Mouse (Mus musculus): ENCODE results near the gene Rbm4.

DNA sequence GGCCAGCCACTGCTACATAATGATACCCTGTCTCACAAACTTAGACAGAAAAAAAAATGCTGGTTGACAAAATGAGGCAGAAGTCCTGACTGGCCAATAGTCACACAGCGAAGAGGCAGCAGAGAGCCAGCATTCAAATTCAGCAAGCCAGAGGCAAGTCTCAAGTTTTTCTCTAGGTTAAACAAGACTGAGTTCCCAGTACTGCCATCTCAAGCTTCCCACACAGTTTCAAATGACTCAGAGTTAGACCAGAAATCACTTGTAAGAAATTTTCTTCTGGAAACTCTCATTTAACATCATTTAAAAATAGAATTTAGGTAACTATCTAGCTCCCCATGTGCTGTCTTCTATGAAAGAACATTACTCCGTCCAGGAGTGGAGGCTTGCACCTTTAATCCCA is 4.1 kb upstream of the Rbm4 start:
- no peak for TF ChIP-seq CTCF (IDR thresholded peaks at IDR 0.05; ENCODE audit: low read depth)
- no peak for TF ChIP-seq EP300 (IDR thresholded peaks at IDR 0.05; ENCODE audit: low read depth)
